Mouse (Mus musculus) layer of hippocampus, adult 6 months (tissue): ENCODE data around the gene Krtcap3. TPM values are rescaled to one million over a fixed set of nuclear protein-coding genes. Genes with fewer than 3 reads are reported as not detected.

Source experiments
- long read RNA-seq, 2 experiments: library from polyadenylated mRNA; unstranded; transcript quantifications; one replicate each; pipeline ENCODE4 v2.0.0; 2019 to 2020
- polyA plus RNA-seq: library from polyadenylated mRNA; unstranded; fragments of <200 nt; fragmentation: Nextera tagmentation; gene quantifications from 2 replicates; pipeline ENCODE4 v1.2.3, GENCODE M21; 2021

Gene Krtcap3
- 0.77 and 2.4 TPM in 2 replicates for polyA plus RNA-seq
- long read RNA-seq, experiment 1, partial matches to known transcripts, result 0 of 1 reads
- long read RNA-seq, experiment 1, other reads (novel, unspliced or antisense), result 1 of 1 reads
- long read RNA-seq, experiment 2, partial matches to known transcripts, result 0 of 1 reads
- long read RNA-seq, experiment 2, other reads (novel, unspliced or antisense), result 1 of 1 reads

DNA sequence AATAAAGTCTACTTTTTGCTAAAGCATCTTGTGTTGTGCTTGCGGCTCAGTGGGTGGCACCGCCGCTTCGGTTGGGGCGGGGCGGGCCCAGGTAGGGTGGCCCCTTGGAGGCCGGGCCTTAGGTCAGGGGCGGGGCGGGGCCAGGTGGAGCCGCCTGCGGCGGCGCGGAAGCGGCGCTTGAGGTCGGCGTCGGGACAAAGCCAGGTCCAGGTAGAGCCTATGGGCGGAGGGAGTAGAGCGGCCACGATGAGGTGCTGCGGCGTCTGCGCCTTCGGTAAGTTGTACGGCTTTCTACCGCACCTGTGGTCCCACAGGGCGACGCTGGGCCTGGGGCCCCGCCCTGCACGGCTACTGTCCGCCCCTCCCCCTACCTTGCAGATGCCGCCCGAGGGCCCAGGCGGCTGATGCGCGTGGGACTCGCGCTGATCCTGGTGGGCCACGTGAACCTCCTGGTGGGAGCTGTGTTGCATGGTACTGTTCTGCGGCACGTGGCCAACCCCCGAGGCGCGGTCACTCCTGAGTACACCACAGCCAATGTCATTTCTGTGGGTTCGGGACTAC, at the start of gene Krtcap3:
TSS of gene Krtcap3 (plus strand) at position 151 of the 561 bp plus-strand sequence.

GRCm38 (mm10) chr5:31201742-31202590, 49.5 kb upstream of the Krtcap3 start, which contains the start of gene Zfp513:
Gene Zfp513 (minus strand): TSS chr5:31202303.

DNA sequence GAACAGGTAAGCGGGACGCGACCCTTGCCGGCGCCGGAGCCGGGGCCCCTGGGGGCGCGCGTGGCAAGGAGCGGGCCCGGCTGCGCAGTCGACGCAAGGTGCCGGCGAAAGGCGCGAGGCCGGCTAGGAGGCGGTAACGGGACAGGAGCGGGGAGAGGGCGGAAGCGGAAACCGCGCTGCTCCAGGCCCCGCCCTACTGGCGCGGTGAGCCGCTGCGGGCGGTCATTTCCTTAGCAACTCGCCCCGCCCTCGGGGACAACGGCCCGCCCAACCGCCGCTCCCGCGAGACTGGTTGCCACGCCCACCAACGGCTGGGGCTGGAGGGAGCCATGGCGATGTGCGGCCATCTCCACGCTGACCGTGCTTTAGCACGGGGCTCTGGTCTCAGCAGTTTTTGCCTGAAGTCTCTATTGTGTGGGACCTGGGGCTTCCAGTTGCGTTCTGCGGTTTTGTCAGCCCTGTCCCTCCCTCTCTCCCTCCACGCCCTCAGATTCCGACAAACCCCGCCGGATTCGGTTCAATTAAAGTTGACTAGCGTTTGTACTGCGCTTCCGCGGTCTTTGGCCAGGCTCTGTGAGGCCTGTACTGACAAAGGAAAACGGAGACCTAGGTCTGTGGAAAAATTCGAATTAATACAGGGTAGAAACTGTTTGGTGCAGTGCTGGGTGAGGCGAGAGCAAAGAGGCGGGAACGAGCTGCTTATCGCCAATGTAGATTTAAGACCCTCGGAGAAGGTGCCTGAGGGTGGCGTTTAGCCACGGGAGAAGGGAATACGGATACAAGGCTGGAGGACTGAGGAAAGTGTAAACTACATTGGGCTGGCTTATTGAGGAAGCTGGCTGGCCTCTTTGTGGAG, 30.8 kb upstream of the Krtcap3 start, which contains the start of gene Ppm1g:
TSS of gene Ppm1g (minus strand) at position 240 of the 856 bp plus-strand sequence.

GRCm38 (mm10) chr5:31240637-31241521, 10.6 kb upstream of the Krtcap3 start, which contains the start of the genes Nrbp1 and Gm9970:
Gene Nrbp1 (plus strand): TSS chr5:31240864.
Gene Gm9970 (minus strand): TSS chr5:31241232.

DNA sequence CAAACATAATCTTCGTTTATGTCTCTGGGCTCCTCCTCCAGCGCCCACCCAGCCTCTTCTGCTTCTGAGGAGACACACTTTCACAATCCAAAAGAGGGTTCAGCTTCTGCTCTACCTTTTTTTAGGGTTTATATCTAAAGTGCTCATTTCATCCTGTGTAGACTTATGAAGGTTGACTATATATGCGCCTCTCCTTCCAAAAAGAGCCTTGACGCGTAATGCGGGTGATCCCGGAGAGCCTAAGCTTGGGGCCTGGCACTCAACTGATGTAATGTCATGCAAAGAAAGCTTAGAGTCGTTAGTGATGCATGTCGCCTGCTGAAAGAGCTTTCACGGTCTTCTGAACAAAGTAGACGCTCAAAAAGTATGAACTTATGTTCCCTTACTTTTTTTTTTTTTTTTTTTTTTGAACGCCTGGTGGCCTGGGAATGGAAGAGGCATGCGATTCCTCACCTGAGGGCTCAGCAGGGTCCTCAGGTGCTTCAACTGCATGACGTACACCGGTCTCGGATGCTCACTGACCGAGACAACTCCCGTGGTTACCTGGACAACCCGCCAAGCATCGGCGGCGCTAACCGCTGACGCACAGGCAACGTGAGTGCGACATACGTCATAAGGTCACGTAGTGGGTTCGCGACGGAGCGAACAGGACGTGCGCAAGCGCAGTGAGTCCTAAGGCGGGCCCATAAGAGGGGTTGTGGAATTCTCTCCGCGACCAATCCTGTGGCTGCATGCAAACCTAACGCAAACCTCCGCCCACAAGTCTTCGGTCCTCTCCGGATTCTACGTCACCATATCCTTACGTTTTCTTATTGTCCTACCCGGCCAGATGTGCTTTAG, 39.2 kb downstream of the Krtcap3 start, which contains the start of gene Ift172:
TSS of gene Ift172 (minus strand) at position 596 of the 840 bp plus-strand sequence.

DNA sequence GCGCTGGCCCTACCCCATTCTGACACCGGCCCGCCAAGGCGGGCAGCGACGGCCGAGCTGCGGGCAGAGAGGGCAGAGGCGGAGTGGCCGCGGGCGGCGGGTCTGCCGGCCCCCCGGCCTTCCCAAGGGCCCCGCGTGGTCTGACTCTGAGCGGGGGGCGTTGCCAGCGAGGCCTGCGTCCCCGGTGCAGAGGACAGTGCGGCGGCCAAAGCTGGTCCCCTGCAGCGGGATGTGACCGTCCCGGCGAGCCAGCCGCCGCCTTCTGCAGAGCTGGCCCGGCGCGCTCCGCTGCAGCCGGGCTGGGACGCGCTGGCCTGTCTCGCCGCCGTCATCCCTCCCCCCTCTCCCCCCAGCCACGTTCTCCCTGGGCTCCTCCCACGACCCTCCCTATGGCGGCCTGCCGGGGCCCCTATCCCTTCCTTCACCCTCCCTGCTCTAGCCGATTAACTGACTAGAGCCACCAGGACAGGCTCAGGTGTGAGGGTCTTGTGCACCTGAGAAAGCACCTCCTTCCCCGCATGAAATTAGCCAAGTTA, 44.2 kb downstream of the Krtcap3 start, which contains the start of gene Fndc4:
TSS of gene Fndc4 (minus strand) at position 475 of the 536 bp plus-strand sequence.

GRCm38 (mm10) chr5:31297047-31297757, 45.7 kb downstream of the Krtcap3 start, which contains the start of gene Gckr:
Gene Gckr (plus strand): TSS chr5:31297443.

Other genes with a start within 250 kb of the Krtcap3 start
- 231 and 258 TPM in 2 replicates for gene Atraid, start 203.4 kb upstream of the Krtcap3 start, polyA plus RNA-seq
- gene Slc5a6, start 202.8 kb upstream of the Krtcap3 start, polyA plus RNA-seq, result 9.8 and 12.6 TPM in 2 replicates
- 2.9 and 3.1 TPM in 2 replicates for gene Cad, start 196.9 kb upstream of the Krtcap3 start, polyA plus RNA-seq
- not detected in 2 replicates for gene Dnajc5g, start 145.4 kb upstream of the Krtcap3 start, polyA plus RNA-seq
- 88.3 and 99.3 TPM in 2 replicates for gene Slc30a3, start 143.5 kb upstream of the Krtcap3 start, polyA plus RNA-seq
- gene Trim54, start 135.0 kb upstream of the Krtcap3 start, polyA plus RNA-seq, result 0.15 and 0.33 TPM in 2 replicates
- not detected in 2 replicates for gene Ucn, start 112.9 kb upstream of the Krtcap3 start, polyA plus RNA-seq
- gene Mpv17, start 97.4 kb upstream of the Krtcap3 start, polyA plus RNA-seq, result 139 and 146 TPM in 2 replicates
- 0.70 and 2.9 TPM in 2 replicates for gene Gm29609, start 71.8 kb upstream of the Krtcap3 start, polyA plus RNA-seq
- 12.4 and 12.7 TPM in 2 replicates for gene Gtf3c2, start 71.5 kb upstream of the Krtcap3 start, polyA plus RNA-seq
- 112 and 117 TPM in 2 replicates for gene Snx17, start 58.5 kb upstream of the Krtcap3 start, polyA plus RNA-seq
- 31.6 and 46.9 TPM in 2 replicates for gene Eif2b4, start 58.3 kb upstream of the Krtcap3 start, polyA plus RNA-seq
- gene Zfp513, start 49.4 kb upstream of the Krtcap3 start, polyA plus RNA-seq, result 1.6 and 1.9 TPM in 2 replicates
- 79.7 and 95.6 TPM in 2 replicates for gene Ppm1g, start 31.0 kb upstream of the Krtcap3 start, polyA plus RNA-seq
- 75.4 and 80.3 TPM in 2 replicates for gene Nrbp1, start 10.8 kb upstream of the Krtcap3 start, polyA plus RNA-seq
- not detected in 2 replicates for gene Gm9970, start 10.5 kb upstream of the Krtcap3 start, polyA plus RNA-seq
- gene Ift172, start 39.4 kb downstream of the Krtcap3 start, polyA plus RNA-seq, result 13.4 and 15.4 TPM in 2 replicates
- 72.5 and 92.3 TPM in 2 replicates for gene Fndc4, start 44.4 kb downstream of the Krtcap3 start, polyA plus RNA-seq
- gene Gckr, start 45.8 kb downstream of the Krtcap3 start, polyA plus RNA-seq, result not detected in 2 replicates
- 20.5 and 27.4 TPM in 2 replicates for gene Zfp512, start 200.7 kb downstream of the Krtcap3 start, polyA plus RNA-seq
- gene 4930548H24Rik, start 234.0 kb downstream of the Krtcap3 start, polyA plus RNA-seq, result not detected in 2 replicates
- gene Gpn1, start 243.1 kb downstream of the Krtcap3 start, polyA plus RNA-seq, result 42.8 and 49.2 TPM in 2 replicates